Mouse (Mus musculus) spleen, adult 2 months (tissue): Measurements from ENCODE around the gene Isoc2b. TPM values are rescaled to one million over a fixed set of nuclear protein-coding genes. Genes with fewer than 3 reads are reported as not detected.

ENCODE experiments used
- DNase-seq, 2 experiments: peaks; one replicate each; pipeline versions ENCODE4 v3.0.0 to v3.0.0-alpha.2; 2012 to 2021; ENCODE audit warnings: low spot score in 2 of 2, low read depth in 1 of 2
- H3K27ac ChIP-seq: fragments of 200-500 bp; 2 replicates; pipeline ENCODE4 v1.5.1; 2012; ENCODE audit warnings: low read length, inconsistent platforms; ENCODE audit not compliant: insufficient read depth
- H3K27me3 ChIP-seq: fragments of 200-500 bp; 2 replicates; pipeline ENCODE4 v1.6.1; 2012; ENCODE audit warnings: mild to moderate bottlenecking, moderate library complexity, low read length, inconsistent platforms; ENCODE audit not compliant: control insufficient read depth, insufficient read depth
- H3K36me3 ChIP-seq: fragments of 200-500 bp; 2 replicates; pipeline ENCODE4 v1.6.1; 2012; ENCODE audit warnings: mild to moderate bottlenecking, low read length, inconsistent platforms; ENCODE audit not compliant: control insufficient read depth, insufficient read depth
- H3K4me1 ChIP-seq: fragments of 200-500 bp; 2 replicates; pipeline ENCODE4 v1.6.1; 2011; ENCODE audit warnings: inconsistent platforms; ENCODE audit not compliant: control insufficient read depth, insufficient read depth, insufficient read length
- H3K4me3 ChIP-seq: fragments of 200-500 bp; 2 replicates; pipeline ENCODE4 v1.5.1; 2011; ENCODE audit warnings: mild to moderate bottlenecking, inconsistent platforms; ENCODE audit not compliant: insufficient read depth, insufficient read length; ENCODE audit errors: extremely low read depth
- CTCF ChIP-seq: fragments of 200-500 bp; IDR thresholded peaks from 2 replicates; pipeline ENCODE4 v1.5.1; 2011; ENCODE audit warnings: mild to moderate bottlenecking, inconsistent platforms; ENCODE audit not compliant: insufficient read depth, insufficient read length, insufficient replicate concordance; ENCODE audit errors: extremely low read depth
- POLR2A ChIP-seq: fragments of 200-500 bp; IDR thresholded peaks from 2 replicates; pipeline ENCODE4 v1.6.1; 2011; ENCODE audit warnings: low read depth, low read length, inconsistent platforms
- WGBS: fragments of 180-500 bp; shearing (Covaris S2); methylation state at CpG from one replicate; pipeline ENCODE4 v1.1.7; 2018; 5-methylcytosine and 5-hydroxymethylcytosine counted together
- polyA plus RNA-seq: library from polyadenylated mRNA; depleted of rRNA; stranded (reverse); fragments of >200 nt; gene quantifications from 2 replicates; pipeline ENCODE4 v1.2.3, GENCODE M21; 2012; rRNA removed

The Isoc2b gene
- 7.2 and 12.1 TPM in 2 replicates for polyA plus RNA-seq

DNA sequence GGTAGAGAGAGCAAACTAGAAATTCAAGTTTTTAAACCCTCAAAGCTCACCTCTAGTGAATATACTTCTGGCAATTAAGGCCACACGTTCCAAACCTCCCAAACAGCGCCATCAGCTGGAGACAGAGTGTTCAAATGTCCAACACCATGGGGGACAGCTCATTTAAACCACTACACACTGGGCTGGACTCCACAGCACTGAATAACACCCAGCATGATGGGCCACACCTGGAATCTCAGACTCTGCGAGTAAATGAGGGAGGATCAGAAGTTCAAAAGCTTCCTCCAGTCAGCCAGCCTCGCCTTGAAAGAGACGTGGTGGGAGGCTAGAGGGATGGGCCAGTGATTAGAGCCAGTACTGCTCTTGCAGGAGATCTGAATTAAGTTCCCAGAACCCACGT, at the start of gene Isoc2b:
Gene Isoc2b, minus strand, starts transcription at position 126 of the 400 bp plus-strand sequence.
- TF ChIP-seq CTCF (no peak), POLR2A (no peak)
- no peaks in the 10 kb centered on the region for H3K27me3 ChIP-seq
- H3K36me3 ChIP-seq: no peaks in the 10 kb centered on the region
- H3K4me1 ChIP-seq: peaks cover 4% of the 10 kb centered on the region; the same call in 1 of the 2 replicates
- no peak for DNase-seq
- no peak within 1 kb of the TSS for H3K27ac ChIP-seq
- no peak within 1 kb of the TSS for H3K4me3 ChIP-seq
- WGBS: 72% methylated on average over 6 of the region's 6 CpGs

DNA sequence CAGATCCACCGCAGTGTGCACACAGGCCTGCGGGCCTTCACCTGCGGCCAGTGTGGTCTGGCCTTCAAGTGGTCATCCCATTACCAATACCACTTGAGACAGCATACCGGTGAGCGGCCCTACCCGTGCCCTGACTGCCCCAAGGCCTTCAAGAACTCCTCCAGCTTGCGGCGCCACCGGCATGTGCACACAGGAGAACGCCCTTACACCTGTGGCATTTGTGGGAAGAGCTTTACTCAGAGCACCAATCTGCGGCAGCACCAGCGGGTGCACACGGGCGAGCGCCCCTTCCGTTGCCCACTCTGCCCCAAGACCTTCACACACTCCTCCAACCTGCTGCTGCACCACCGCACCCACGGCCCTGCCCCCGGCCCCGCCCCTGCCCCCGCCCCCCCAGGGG, 49.0 kb upstream of the Isoc2b start:
- Histone ChIP-seq H3K4me1 (peaks cover 20% of the 10 kb centered on the region), H3K36me3 (peaks cover 27% of the 10 kb centered on the region), H3K27ac (no peak overlapping the region), H3K27me3 (peaks cover 9% of the 10 kb centered on the region), H3K4me3 (no peak overlapping the region)
- TF ChIP-seq CTCF (no peak), POLR2A (no peak)
- WGBS: 97% methylated on average over 21 of the region's 21 CpGs
- no peak for DNase-seq

DNA sequence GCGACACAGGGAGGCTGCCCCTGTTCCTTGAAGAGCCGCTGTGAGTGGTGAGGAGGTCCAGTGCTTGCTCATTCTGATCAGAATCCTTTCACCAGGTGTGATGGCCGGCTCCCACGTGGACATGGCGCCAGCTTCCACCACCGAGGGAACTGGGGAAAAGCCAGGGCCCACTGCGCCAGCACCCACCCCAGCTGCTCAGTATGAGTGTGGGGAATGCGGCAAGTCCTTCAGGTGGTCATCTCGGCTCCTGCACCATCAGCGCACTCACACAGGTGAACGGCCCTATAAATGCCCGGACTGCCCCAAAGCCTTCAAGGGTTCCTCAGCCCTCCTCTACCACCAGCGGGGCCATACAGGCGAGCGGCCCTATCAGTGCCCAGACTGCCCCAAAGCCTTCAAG, 48.6 kb upstream of the Isoc2b start:
- H3K4me3 ChIP-seq: no peak overlapping the region

DNA sequence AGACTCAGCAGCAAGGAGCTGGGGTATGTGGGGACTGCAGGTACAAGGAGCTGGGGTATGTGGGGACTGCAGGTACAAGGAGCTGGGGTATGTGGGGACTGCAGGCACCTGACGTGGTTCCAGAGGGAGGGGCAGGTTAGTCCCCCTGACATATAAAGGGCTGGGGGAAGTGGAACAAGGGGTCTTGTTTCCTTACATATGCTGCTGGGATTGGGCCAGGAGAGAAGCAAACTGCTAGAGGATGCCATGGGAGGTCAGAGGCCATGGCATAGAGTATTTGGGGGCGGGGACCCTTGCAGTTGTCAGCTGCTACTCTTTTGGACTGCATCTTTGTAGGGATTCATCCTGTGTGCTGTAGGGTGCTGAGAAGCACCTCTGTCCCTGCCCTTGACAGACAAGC, 47.4 kb upstream of the Isoc2b start:
- peaks cover 6% of the 10 kb centered on the region; the same call in 1 of the 2 replicates for H3K4me1 ChIP-seq

More for the DNA sequence above, 48.6 kb upstream of the Isoc2b start:
- peaks cover 6% of the 10 kb centered on the region for H3K27me3 ChIP-seq
- TF ChIP-seq CTCF (no peak), POLR2A (no peak)
- DNase-seq: no peak
- WGBS: 96% methylated on average over 15 of the region's 15 CpGs
- peaks cover 27% of the 10 kb centered on the region for H3K36me3 ChIP-seq
- no peak overlapping the region for H3K27ac ChIP-seq
- H3K4me1 ChIP-seq: peaks cover 16% of the 10 kb centered on the region; the same call in 1 of the 2 replicates

DNA sequence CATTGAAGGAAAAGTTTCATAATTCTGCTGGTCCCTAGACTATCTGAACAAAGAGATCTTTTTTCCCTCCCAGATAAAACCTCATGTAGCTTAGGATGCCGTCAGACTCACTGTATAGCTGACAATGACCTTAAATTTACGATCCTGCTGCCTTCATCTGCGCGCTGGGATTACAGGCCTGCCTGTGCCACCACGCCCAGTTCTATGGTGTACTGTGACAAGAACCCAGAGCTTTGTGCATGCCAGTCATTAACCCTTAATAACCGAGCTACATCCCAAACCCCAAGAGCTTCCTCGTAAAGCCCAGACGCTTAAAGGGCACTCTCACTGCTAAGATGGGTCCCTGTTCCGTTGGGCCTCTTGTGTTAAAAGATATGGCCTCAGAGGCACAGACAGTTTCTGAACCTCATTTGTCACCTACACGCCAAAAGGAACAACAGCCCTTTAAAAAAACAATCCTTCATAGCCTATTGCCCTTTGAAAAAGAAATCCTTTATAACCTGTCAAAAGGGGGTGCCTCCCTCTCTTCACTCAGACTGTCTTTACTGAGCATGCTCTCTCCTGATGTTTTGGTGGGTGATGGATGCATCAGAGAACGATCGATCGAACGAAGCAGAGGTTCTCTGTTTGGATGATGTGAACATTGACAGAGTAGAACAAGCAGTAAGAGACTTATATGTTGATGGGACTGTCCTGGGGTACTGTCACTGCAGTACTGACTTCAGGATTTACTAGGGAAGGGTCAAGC, 45.8 kb upstream of the Isoc2b start:
- Histone ChIP-seq H3K4me3 (peak overlapping the region; percentile 91), H3K4me1 (peaks cover 6% of the 10 kb centered on the region; the same call in 1 of the 2 replicates), H3K36me3 (peaks cover 26% of the 10 kb centered on the region), H3K27ac (no peak overlapping the region; the same call in 1 of the 2 replicates), H3K27me3 (no peaks in the 10 kb centered on the region)
- WGBS: 17% methylated on average over 14 of the region's 14 CpGs
- no peak for DNase-seq
- TF ChIP-seq CTCF: no peak
- TF ChIP-seq POLR2A: no peak

More for the DNA sequence above, 47.4 kb upstream of the Isoc2b start:
- no peak overlapping the region for H3K4me3 ChIP-seq
- no peak for TF ChIP-seq POLR2A
- TF ChIP-seq CTCF: no peak
- H3K27me3 ChIP-seq: no peaks in the 10 kb centered on the region
- 94% methylated on average over 2 of the region's 2 CpGs for WGBS
- peaks cover 27% of the 10 kb centered on the region for H3K36me3 ChIP-seq
- no peak overlapping the region for H3K27ac ChIP-seq
- DNase-seq: no peak

DNA sequence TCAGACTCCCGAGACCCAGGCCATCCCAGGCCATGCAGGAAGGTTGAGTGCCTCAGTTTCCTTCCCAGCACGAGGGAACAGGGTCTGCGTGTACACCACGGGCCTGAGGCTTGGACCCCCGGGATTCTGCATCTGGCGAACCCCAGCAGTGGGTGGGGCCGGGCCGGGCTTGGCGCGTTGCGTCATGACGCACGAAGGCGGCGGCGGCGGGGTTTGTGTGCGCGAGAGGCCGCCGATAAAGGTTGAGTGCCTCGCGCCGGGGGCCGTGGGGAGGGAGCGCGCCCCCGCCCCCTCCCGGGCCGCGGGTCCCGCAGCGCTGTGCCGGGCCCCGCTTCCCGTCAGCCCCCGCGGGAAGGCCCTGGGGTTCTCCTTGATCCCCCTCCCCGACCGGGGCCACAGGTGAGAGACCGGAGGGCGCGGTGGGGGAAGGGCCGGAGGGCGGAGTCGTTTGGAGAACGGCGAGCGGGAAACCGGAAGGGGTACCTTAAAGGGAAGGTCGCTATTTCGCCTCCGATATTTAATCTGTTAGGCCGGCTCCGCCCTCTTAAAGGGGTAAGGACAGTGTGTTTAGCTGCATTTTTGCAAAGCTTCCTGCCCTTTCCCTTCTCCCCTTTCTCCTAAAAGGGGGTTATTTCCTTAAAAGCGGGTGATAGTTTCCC, 45.1 kb upstream of the Isoc2b start, which contains the start of gene Zfp628:
Gene Zfp628, plus strand, starts transcription at position 211 of the 659 bp plus-strand sequence.
- H3K27me3 ChIP-seq: no peaks in the 10 kb centered on the region
- H3K4me3 ChIP-seq: peak within 1 kb of the TSS; percentile 91
- peaks cover 6% of the 10 kb centered on the region; the same call in 1 of the 2 replicates for H3K4me1 ChIP-seq
- peak; percentile 67 for TF ChIP-seq POLR2A
- no peak for TF ChIP-seq CTCF
- H3K27ac ChIP-seq: peak within 1 kb of the TSS; percentile 82
- peak; percentile 87 to 89 for DNase-seq
- WGBS: 1% methylated on average over 56 of the region's 56 CpGs
- peaks cover 20% of the 10 kb centered on the region for H3K36me3 ChIP-seq
